Mouse (Mus musculus) myocyte (in vitro differentiated cells): ENCODE data around the gene Tnks2.

ENCODE experiments used
- E2F4 ChIP-seq: IDR thresholded peaks from one replicate; pipeline ENCODE4 v1.6.1; 2011; ENCODE audit warnings: mild to moderate bottlenecking, control low read depth, moderate library complexity; ENCODE audit not compliant: insufficient read depth
- MAX ChIP-seq: IDR thresholded peaks from one replicate; pipeline ENCODE4 v1.6.1; 2011; ENCODE audit warnings: low read depth, mild to moderate bottlenecking, control low read depth
- MYOD1 ChIP-seq, 3 experiments: IDR thresholded peaks; one replicate each; pipeline ENCODE4 v1.6.1; 2011; ENCODE audit warnings: control low read depth in 2 of 3, low read depth in 2 of 3, mild to moderate bottlenecking in 2 of 3, moderate library complexity in 1 of 3; ENCODE audit not compliant: insufficient read length in 2 of 3, control insufficient read depth in 1 of 3
- POLR2A ChIP-seq: IDR thresholded peaks from one replicate; pipeline ENCODE4 v1.6.1; 2011; ENCODE audit warnings: low read depth, mild to moderate bottlenecking, control low read depth, moderate library complexity; ENCODE audit not compliant: insufficient read length
- TCF3 ChIP-seq: IDR thresholded peaks from one replicate; pipeline ENCODE4 v1.6.1; 2011; ENCODE audit warnings: low read depth, control low read depth; ENCODE audit not compliant: insufficient read length
- USF1 ChIP-seq: IDR thresholded peaks from one replicate; pipeline ENCODE4 v1.6.1; 2011; ENCODE audit warnings: low read depth, mild to moderate bottlenecking, control low read depth, moderate library complexity

GRCm38 (mm10) chr19:36853831-36854230, 19.8 kb downstream of the Tnks2 start:
- TF ChIP-seq MAX (no peak), POLR2A (no peak), TCF3 (no peak), E2F4 (no peak), MYOD1 (IDR thresholded peaks at IDR 0.05; ENCODE audit: control insufficient read depth in 1 of 3, insufficient read length in 2 of 3, low read depth in 2 of 3) (no peak), USF1 (no peak)
